Mouse (Mus musculus): ENCODE measurements around the gene Thsd1.

The Thsd1 gene

GRCm38 (mm10) chr8:22227061-22227877 lies at the start of gene Thsd1:
Gene Thsd1 (plus strand): TSS chr8:22227313.
- peak; percentile 38 for DNase-seq

- no peak for DNase-seq
These were observed 42.2 kb upstream of the Thsd1 start for GRCm38 (mm10) chr8:22184884-22185283.

- peak; percentile 88 for DNase-seq
These were observed 41.4 kb upstream of the Thsd1 start, which contains the start of gene Ckap2 for GRCm38 (mm10) chr8:22185431-22186397. Gene Ckap2 (minus strand): TSS chr8:22185819.

- DNase-seq = peak; percentile 91
These were observed 34.3 kb upstream of the Thsd1 start, which contains the start of gene Vps36 for GRCm38 (mm10) chr8:22192660-22193431. Gene Vps36 (plus strand): TSS chr8:22192809.

- DNase-seq = peak; percentile 44
These were observed 33.6 kb upstream of the Thsd1 start for GRCm38 (mm10) chr8:22193432-22194010.

- no peak for DNase-seq
These were observed 29.2 kb upstream of the Thsd1 start for GRCm38 (mm10) chr8:22197914-22198313.

GRCm38 (mm10) chr8:22199481-22199880 lies 27.6 kb upstream of the Thsd1 start:
- no peak for DNase-seq

- no peak for DNase-seq
These were observed 19.6 kb upstream of the Thsd1 start for GRCm38 (mm10) chr8:22207535-22207934.

GRCm38 (mm10) chr8:22209012-22209411 lies 18.1 kb upstream of the Thsd1 start:
- no peak for DNase-seq

GRCm38 (mm10) chr8:22214826-22215225 lies 12.3 kb upstream of the Thsd1 start:
- DNase-seq = no peak

- no peak for DNase-seq
These were observed 752 bp upstream of the Thsd1 start for GRCm38 (mm10) chr8:22226361-22226760.

GRCm38 (mm10) chr8:22228621-22229020 lies 1.5 kb downstream of the Thsd1 start:
- peak; percentile 21 for DNase-seq

GRCm38 (mm10) chr8:22242986-22243385 lies 15.9 kb downstream of the Thsd1 start:
- no peak for DNase-seq

- DNase-seq = no peak
These were observed 18.6 kb downstream of the Thsd1 start for GRCm38 (mm10) chr8:22245663-22246062.

- DNase-seq = no peak
These were observed 20.8 kb downstream of the Thsd1 start for GRCm38 (mm10) chr8:22247956-22248355.

GRCm38 (mm10) chr8:22249080-22249479 lies 22.0 kb downstream of the Thsd1 start:
- no peak for DNase-seq

GRCm38 (mm10) chr8:22258946-22259450 lies 31.9 kb downstream of the Thsd1 start:
- DNase-seq = no peak

GRCm38 (mm10) chr8:22259531-22259930 lies 32.4 kb downstream of the Thsd1 start:
- DNase-seq = no peak

- no peak for DNase-seq
These were observed 33.1 kb downstream of the Thsd1 start for GRCm38 (mm10) chr8:22260091-22260722.

- DNase-seq = no peak
These were observed 35.2 kb downstream of the Thsd1 start for GRCm38 (mm10) chr8:22262267-22262666.

GRCm38 (mm10) chr8:22264292-22264691 lies 37.2 kb downstream of the Thsd1 start:
- DNase-seq = no peak

GRCm38 (mm10) chr8:22264787-22265186 lies 37.7 kb downstream of the Thsd1 start:
- no peak for DNase-seq

Measured in thymus, postnatal 25 days (tissue).